Mouse (Mus musculus) forebrain, postnatal 0 days (tissue): ENCODE results near the gene Ccdc190. TPM values are rescaled to one million over a fixed set of nuclear protein-coding genes. Genes with fewer than 3 reads are reported as not detected.

Experiments used
- ATAC-seq: fragments of 200-750 bp; cut with Nextera tagmentation; 2 replicates; pipeline ENCODE4 v1.8.0; 2017; ENCODE audit warnings: mild to moderate bottlenecking, moderate library complexity
- DNase-seq: peaks from one replicate; pipeline ENCODE4 v3.0.0-alpha.2; 2015
- H3K27ac ChIP-seq: fragments of 300-500 bp; sonication (generic); 2 replicates; pipeline ENCODE4 v1.5.1; 2014; ENCODE audit warnings: low read depth, mild to moderate bottlenecking, antibody characterized with exemption, low read length, moderate library complexity, mixed read lengths
- H3K27me3 ChIP-seq: fragments of 300-500 bp; sonication (generic); 2 replicates; pipeline ENCODE4 v1.6.1; 2014; ENCODE audit warnings: mild to moderate bottlenecking, low read length, mixed read lengths; ENCODE audit not compliant: insufficient read depth
- H3K36me3 ChIP-seq: fragments of 300-500 bp; sonication (generic); 2 replicates; pipeline ENCODE4 v1.6.1; 2014; ENCODE audit warnings: mild to moderate bottlenecking, moderate library complexity; ENCODE audit not compliant: insufficient read depth
- H3K4me1 ChIP-seq: fragments of 300-500 bp; sonication (generic); 2 replicates; pipeline ENCODE4 v1.6.1; 2014; ENCODE audit warnings: antibody characterized with exemption; ENCODE audit not compliant: insufficient read depth
- H3K4me2 ChIP-seq: fragments of 300-500 bp; sonication (generic); 2 replicates; pipeline ENCODE4 v1.6.1; 2014; ENCODE audit warnings: low read depth, mild to moderate bottlenecking, moderate library complexity
- H3K4me3 ChIP-seq: fragments of 300-500 bp; sonication (generic); 2 replicates; pipeline ENCODE4 v1.5.1; 2014; ENCODE audit warnings: low read depth, low read length, mixed read lengths
- H3K9ac ChIP-seq: fragments of 300-500 bp; sonication (generic); 2 replicates; pipeline ENCODE4 v1.6.1; 2014; ENCODE audit warnings: mild to moderate bottlenecking
- H3K9me3 ChIP-seq: fragments of 300-500 bp; sonication (generic); 2 replicates; pipeline ENCODE4 v1.6.1; 2016; ENCODE audit warnings: low read length
- CTCF ChIP-seq: sonication (generic); IDR thresholded peaks from 2 replicates; pipeline ENCODE4 v1.5.1; 2016; ENCODE audit warnings: antibody characterized with exemption, control low read depth, low read depth
- WGBS: fragments of 180-500 bp; shearing (Covaris S2); extraction: QIAGEN DNeasy Blood & Tissue Kit; methylation state at CpG from one replicate; pipeline ENCODE4 v1.1.7; 2014; 5-methylcytosine and 5-hydroxymethylcytosine counted together
- polyA plus RNA-seq: library from polyadenylated mRNA; unstranded; fragments of >200 nt; fragmentation: Nextera tagmentation; extraction: Ambion mirVana; gene quantifications from 2 replicates; pipeline ENCODE4 v1.2.1, GENCODE M21; 2015
- total RNA-seq: library from RNA; depleted of rRNA; stranded (reverse); fragments of >200 nt; gene quantifications from 2 replicates; pipeline ENCODE4 v1.2.3, GENCODE M21; 2014

The Ccdc190 gene
- total and polyA plus RNA-seq, 2 experiments from 2014 or later = 1.5 to 8.3 TPM

- WGBS = 58% methylated on average over 1 of the region's 1 CpGs
- no peaks in the 10 kb centered on the region for H3K36me3 ChIP-seq
- H3K4me3 ChIP-seq = no peak overlapping the region
- ATAC-seq (no peak), DNase-seq (no peak)
- TF ChIP-seq CTCF = no peak
- no peak overlapping the region for H3K9ac ChIP-seq
- H3K9me3 ChIP-seq = no peaks in the 10 kb centered on the region
- H3K4me2 ChIP-seq = no peak overlapping the region
- no peaks in the 10 kb centered on the region for H3K4me1 ChIP-seq
- H3K27me3 ChIP-seq = no peaks in the 10 kb centered on the region
- H3K27ac ChIP-seq = no peak overlapping the region
These were observed 30.5 kb upstream of the Ccdc190 start for GRCm38 (mm10) chr1:169897916-169898315.

- DNase-seq (no peak), ATAC-seq (no peak)
- 69% methylated on average over 7 of the region's 7 CpGs for WGBS
- Histone ChIP-seq H3K4me3 (no peak overlapping the region), H3K27me3 (no peaks in the 10 kb centered on the region), H3K9me3 (no peaks in the 10 kb centered on the region), H3K27ac (no peak overlapping the region), H3K4me1 (no peaks in the 10 kb centered on the region), H3K4me2 (no peak overlapping the region), H3K36me3 (no peaks in the 10 kb centered on the region), H3K9ac (no peak overlapping the region)
- no peak for TF ChIP-seq CTCF
These were observed 29.8 kb upstream of the Ccdc190 start for GRCm38 (mm10) chr1:169898607-169899006.

- Histone ChIP-seq H3K4me2 (no peak overlapping the region), H3K36me3 (no peaks in the 10 kb centered on the region), H3K9me3 (no peaks in the 10 kb centered on the region), H3K4me1 (no peaks in the 10 kb centered on the region), H3K27me3 (no peaks in the 10 kb centered on the region), H3K27ac (no peak overlapping the region), H3K9ac (no peak overlapping the region), H3K4me3 (no peak overlapping the region)
- no peak for DNase-seq
- no peak for ATAC-seq
- 70% methylated on average over 3 of the region's 3 CpGs for WGBS
- no peak for TF ChIP-seq CTCF
These were observed 27.6 kb upstream of the Ccdc190 start for GRCm38 (mm10) chr1:169900771-169901336.

GRCm38 (mm10) chr1:169909163-169909562 is 19.3 kb upstream of the Ccdc190 start:
- Histone ChIP-seq H3K9ac (no peak overlapping the region), H3K4me3 (no peak overlapping the region), H3K27me3 (no peaks in the 10 kb centered on the region), H3K27ac (no peak overlapping the region), H3K9me3 (no peaks in the 10 kb centered on the region), H3K4me1 (no peaks in the 10 kb centered on the region), H3K4me2 (no peak overlapping the region), H3K36me3 (no peaks in the 10 kb centered on the region)
- ATAC-seq (no peak), DNase-seq (no peak)
- WGBS = 45% methylated on average over 5 of the region's 5 CpGs
- no peak for TF ChIP-seq CTCF

GRCm38 (mm10) chr1:169909659-169910058 is 18.8 kb upstream of the Ccdc190 start:
- TF ChIP-seq CTCF = no peak
- Histone ChIP-seq H3K36me3 (no peaks in the 10 kb centered on the region), H3K27ac (no peak overlapping the region), H3K27me3 (no peaks in the 10 kb centered on the region), H3K9me3 (no peaks in the 10 kb centered on the region), H3K4me1 (no peaks in the 10 kb centered on the region), H3K4me3 (no peak overlapping the region), H3K9ac (no peak overlapping the region), H3K4me2 (no peak overlapping the region)
- DNase-seq (no peak), ATAC-seq (no peak)
- WGBS = 83% methylated on average over 6 of the region's 6 CpGs

GRCm38 (mm10) chr1:169910751-169911150 is 17.7 kb upstream of the Ccdc190 start:
- no peaks in the 10 kb centered on the region for H3K27me3 ChIP-seq
- H3K9me3 ChIP-seq = no peaks in the 10 kb centered on the region
- H3K9ac ChIP-seq = no peak overlapping the region
- H3K4me2 ChIP-seq = no peak overlapping the region
- no peak for ATAC-seq
- 67% methylated on average over 7 of the region's 7 CpGs for WGBS
- no peak overlapping the region for H3K27ac ChIP-seq
- no peak overlapping the region for H3K4me3 ChIP-seq
- H3K4me1 ChIP-seq = no peaks in the 10 kb centered on the region
- TF ChIP-seq CTCF = no peak
- no peak for DNase-seq
- no peaks in the 10 kb centered on the region for H3K36me3 ChIP-seq

- no peak overlapping the region for H3K27ac ChIP-seq
- no peaks in the 10 kb centered on the region for H3K36me3 ChIP-seq
- no peak overlapping the region for H3K9ac ChIP-seq
- no peaks in the 10 kb centered on the region for H3K4me1 ChIP-seq
- H3K4me3 ChIP-seq = no peak overlapping the region
- ATAC-seq (no peak), DNase-seq (no peak)
- no peaks in the 10 kb centered on the region for H3K27me3 ChIP-seq
- 83% methylated on average over 6 of the region's 6 CpGs for WGBS
- no peak for TF ChIP-seq CTCF
- no peaks in the 10 kb centered on the region for H3K9me3 ChIP-seq
- no peak overlapping the region for H3K4me2 ChIP-seq
These were observed 16.9 kb upstream of the Ccdc190 start for GRCm38 (mm10) chr1:169911526-169911925.
